Mouse (Mus musculus) E14TG2a.4 (cell line): ENCODE data around the gene Hjurp.

Experiments
- CTCF ChIP-seq: conservative IDR thresholded peaks from 2 replicates; pipeline ENCODE4 v1.5.1; 2014; ENCODE audit warnings: low read length
- NANOG ChIP-seq: IDR thresholded peaks from 2 replicates; pipeline ENCODE4 v1.6.1; 2014; ENCODE audit warnings: borderline replicate concordance, low read length, mixed read lengths
- POU5F1 ChIP-seq: IDR thresholded peaks from 2 replicates; pipeline ENCODE4 v1.6.1; 2014; ENCODE audit warnings: low read length, borderline replicate concordance

DNA sequence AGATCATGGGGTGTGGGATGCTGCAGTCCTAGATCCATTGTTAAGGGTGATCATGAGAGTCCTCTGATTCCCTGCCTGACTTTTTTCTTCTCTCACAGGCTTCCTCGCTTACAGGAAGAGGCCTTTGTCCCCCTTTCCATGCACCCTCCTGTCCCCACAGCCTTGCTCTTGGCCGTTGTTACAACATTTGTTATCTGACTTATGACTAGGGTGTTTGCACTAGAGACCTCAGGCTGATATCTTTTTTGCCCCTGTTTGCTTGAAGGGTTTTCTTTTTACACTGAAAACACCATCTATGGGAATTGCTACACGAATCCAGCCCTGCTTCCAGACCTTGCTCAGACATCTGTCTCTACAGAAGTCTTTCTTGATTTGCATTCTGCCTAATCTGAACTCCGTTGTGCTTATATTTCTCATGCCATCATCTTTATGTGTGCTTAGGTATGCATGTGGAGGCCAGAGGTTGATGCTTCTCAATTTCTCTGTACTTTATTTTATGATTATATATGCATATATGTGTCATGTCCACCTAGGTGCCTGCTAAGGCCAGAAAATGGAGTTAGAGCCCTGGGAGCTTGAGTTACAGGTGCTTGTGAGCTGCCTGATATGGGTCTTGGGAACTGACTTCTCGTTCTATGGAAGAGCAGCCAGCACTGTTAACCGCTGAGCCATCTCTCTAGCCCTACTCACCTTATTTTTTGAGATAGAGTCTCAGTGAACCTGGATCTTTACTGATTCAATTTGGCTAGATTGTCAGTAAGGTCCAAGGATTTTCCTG is 27.8 kb upstream of the Hjurp start:
- no peak for TF ChIP-seq CTCF
- no peak for TF ChIP-seq NANOG
- TF ChIP-seq POU5F1 = no peak
